Mouse (Mus musculus): ENCODE results near the gene Ak9. TPM values are rescaled to one million over a fixed set of nuclear protein-coding genes. Genes with fewer than 3 reads are reported as not detected.

Ak9 gene
- polyA plus RNA-seq, 1 experiment from 2014 or later = 0.21 TPM

DNA sequence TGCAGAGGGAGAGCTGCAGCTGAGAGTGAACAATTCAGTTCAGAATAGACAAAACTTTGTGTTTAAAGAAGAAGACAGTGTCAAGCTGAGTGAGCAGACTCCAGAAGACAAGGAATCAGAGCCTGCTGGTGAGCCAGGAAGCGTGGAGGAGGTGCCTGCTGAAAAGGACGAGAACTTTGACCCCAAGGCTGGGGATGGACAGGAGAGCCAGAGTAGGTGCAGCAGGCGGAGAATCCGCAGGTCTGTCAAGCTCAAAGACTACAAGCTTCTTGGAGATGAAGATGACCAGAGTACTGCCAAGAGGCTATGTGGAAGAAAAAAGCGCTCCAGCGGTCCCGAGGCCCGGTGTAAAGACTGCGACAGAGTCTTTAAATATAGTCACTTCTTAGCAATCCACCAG lies 147.9 kb downstream of the Ak9 start:
- no peak for ATAC-seq (replicated peaks; ENCODE audit: insufficient number of reproducible peaks, insufficient read depth, low FRiP score, low read depth)
- H3K27me3 ChIP-seq = no peaks in the 10 kb centered on the region
- 93% methylated on average over 9 of the region's 9 CpGs for WGBS
- no peak overlapping the region for H3K9ac ChIP-seq
- H3K36me3 ChIP-seq = peaks cover 17% of the 10 kb centered on the region; the same call in 1 of the 2 replicates
- H3K4me1 ChIP-seq (replicated peaks) = peaks cover 25% of the 10 kb centered on the region
- no peak overlapping the region for H3K4me2 ChIP-seq
- H3K4me3 ChIP-seq = no peak overlapping the region
- H3K9me3 ChIP-seq (replicated peaks) = no peaks in the 10 kb centered on the region
- H3K27ac ChIP-seq = no peak overlapping the region

DNA sequence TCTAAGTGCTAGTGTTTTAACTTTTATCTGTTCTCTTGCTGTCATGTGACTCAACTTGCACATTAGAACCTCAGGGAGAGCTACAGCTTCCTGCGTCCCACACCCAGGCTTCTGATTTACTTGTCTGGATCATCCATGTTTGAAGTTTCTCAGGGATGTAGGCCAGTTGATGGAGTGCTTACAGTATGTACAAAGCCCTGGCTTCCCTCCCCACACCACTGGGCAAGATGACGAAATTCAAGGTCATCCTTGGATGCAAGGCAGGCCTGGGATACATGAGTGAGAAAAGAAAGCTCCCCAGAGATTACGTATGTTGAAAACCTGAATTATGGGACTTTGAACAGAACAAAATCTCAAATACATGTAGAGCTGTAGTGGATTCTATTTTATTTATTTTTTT lies 149.0 kb downstream of the Ak9 start:
- Histone ChIP-seq H3K9me3 (replicated peaks) (no peaks in the 10 kb centered on the region), H3K4me3 (no peak overlapping the region), H3K4me2 (no peak overlapping the region), H3K9ac (no peak overlapping the region), H3K36me3 (peaks cover 19% of the 10 kb centered on the region; the same call in 1 of the 2 replicates), H3K27me3 (no peaks in the 10 kb centered on the region), H3K4me1 (replicated peaks) (peaks cover 26% of the 10 kb centered on the region), H3K27ac (no peak overlapping the region)
- no peak for ATAC-seq (replicated peaks; ENCODE audit: insufficient number of reproducible peaks, insufficient read depth, low FRiP score, low read depth)
- 85% methylated on average over 3 of the region's 3 CpGs for WGBS

DNA sequence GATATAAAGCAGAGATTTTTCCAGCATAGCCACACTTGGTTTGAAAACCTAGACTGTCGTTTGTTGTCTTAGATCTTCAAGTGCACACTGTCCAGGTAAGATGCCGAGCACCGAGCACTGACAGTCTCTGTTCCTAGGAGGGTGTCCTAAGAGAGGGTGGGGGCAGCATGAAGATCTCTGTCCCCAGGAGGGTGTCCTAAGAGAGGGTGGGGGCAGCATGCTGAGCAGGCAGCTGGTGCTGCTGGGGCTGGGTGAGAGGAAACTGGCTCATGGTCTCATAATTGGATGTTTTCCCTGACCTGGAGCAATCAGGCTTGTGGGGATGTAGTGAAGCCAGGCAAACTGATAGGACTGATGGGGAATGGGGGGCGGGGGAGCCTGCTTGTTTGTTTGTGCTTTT lies 156.2 kb downstream of the Ak9 start:
- ATAC-seq (replicated peaks; ENCODE audit: insufficient number of reproducible peaks, insufficient read depth, low FRiP score, low read depth) = no peak
- WGBS = 71% methylated on average over 4 of the region's 4 CpGs

GRCm38 (mm10) chr10:41460501-41460900 lies 156.7 kb downstream of the Ak9 start:
- Histone ChIP-seq H3K9me3 (replicated peaks) (no peaks in the 10 kb centered on the region), H3K27me3 (no peaks in the 10 kb centered on the region), H3K4me3 (no peak overlapping the region), H3K36me3 (peaks cover 27% of the 10 kb centered on the region), H3K27ac (no peak overlapping the region), H3K9ac (no peak overlapping the region), H3K4me2 (no peak overlapping the region), H3K4me1 (replicated peaks) (peaks cover 20% of the 10 kb centered on the region)
- 12% methylated on average over 2 of the region's 2 CpGs for WGBS
- ATAC-seq (replicated peaks; ENCODE audit: insufficient number of reproducible peaks, insufficient read depth, low FRiP score, low read depth) = no peak

More for the DNA sequence above, 156.2 kb downstream of the Ak9 start:
- no peak overlapping the region for H3K9ac ChIP-seq
- peaks cover 28% of the 10 kb centered on the region for H3K36me3 ChIP-seq
- H3K27ac ChIP-seq = no peak overlapping the region
- no peak overlapping the region for H3K4me3 ChIP-seq
- no peaks in the 10 kb centered on the region for H3K9me3 ChIP-seq (replicated peaks)
- H3K4me2 ChIP-seq = no peak overlapping the region
- H3K4me1 ChIP-seq (replicated peaks) = peaks cover 20% of the 10 kb centered on the region
- no peaks in the 10 kb centered on the region for H3K27me3 ChIP-seq

- H3K9ac ChIP-seq = no peak overlapping the region
- peaks cover 29% of the 10 kb centered on the region for H3K36me3 ChIP-seq
- WGBS = 84% methylated on average over 3 of the region's 3 CpGs
- peaks cover 18% of the 10 kb centered on the region for H3K4me1 ChIP-seq (replicated peaks)
- no peak overlapping the region for H3K4me3 ChIP-seq
- no peaks in the 10 kb centered on the region for H3K27me3 ChIP-seq
- H3K9me3 ChIP-seq (replicated peaks) = no peaks in the 10 kb centered on the region
- no peak for ATAC-seq (replicated peaks; ENCODE audit: insufficient number of reproducible peaks, insufficient read depth, low FRiP score, low read depth)
- H3K4me2 ChIP-seq = no peak overlapping the region
- no peak overlapping the region for H3K27ac ChIP-seq
Observed at GRCm38 (mm10) chr10:41461057-41461722, 157.4 kb downstream of the Ak9 start.

DNA sequence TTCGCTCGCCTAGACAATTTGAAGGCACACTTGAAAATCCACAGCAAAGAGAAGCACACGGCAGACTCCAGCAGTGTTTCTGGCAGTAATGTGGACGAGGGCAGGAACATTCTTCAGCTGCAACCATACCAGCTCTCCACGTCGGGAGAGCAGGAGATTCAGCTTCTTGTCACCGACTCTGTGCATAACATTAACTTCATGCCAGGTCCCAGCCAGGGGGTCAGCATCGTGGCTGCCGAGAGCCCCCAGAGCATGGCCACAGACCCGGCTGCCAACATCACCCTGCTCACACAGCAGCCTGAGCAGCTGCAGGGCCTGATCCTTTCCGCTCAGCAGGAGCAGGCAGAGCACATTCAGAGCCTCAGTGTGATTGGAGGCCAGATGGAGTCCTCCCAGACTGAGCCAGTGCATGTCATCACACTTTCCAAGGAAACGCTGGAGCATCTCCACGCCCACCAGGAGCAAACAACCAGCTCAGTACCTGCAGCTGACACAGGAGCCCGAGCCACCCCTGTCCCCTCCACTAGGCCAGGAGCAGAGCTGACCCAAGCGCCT lies 160.7 kb downstream of the Ak9 start:
- Histone ChIP-seq H3K9ac (no peak overlapping the region), H3K27me3 (no peaks in the 10 kb centered on the region), H3K9me3 (replicated peaks) (no peaks in the 10 kb centered on the region), H3K4me3 (no peak overlapping the region), H3K4me2 (no peak overlapping the region), H3K27ac (no peak overlapping the region), H3K4me1 (replicated peaks) (peaks cover 12% of the 10 kb centered on the region; the same call in 1 of the 2 replicates), H3K36me3 (peaks cover 25% of the 10 kb centered on the region)
- ATAC-seq (replicated peaks; ENCODE audit: insufficient number of reproducible peaks, insufficient read depth, low FRiP score, low read depth) = no peak
- 64% methylated on average over 15 of the region's 15 CpGs for WGBS

GRCm38 (mm10) chr10:41467325-41467724 lies 163.5 kb downstream of the Ak9 start:
- H3K4me1 ChIP-seq (replicated peaks) = peaks cover under 1% of the 10 kb centered on the region
- no peak overlapping the region for H3K27ac ChIP-seq
- H3K9ac ChIP-seq = no peak overlapping the region
- no peak for ATAC-seq (replicated peaks; ENCODE audit: insufficient number of reproducible peaks, insufficient read depth, low FRiP score, low read depth)
- H3K9me3 ChIP-seq (replicated peaks) = no peaks in the 10 kb centered on the region
- no peak overlapping the region for H3K4me3 ChIP-seq
- peaks cover 23% of the 10 kb centered on the region for H3K36me3 ChIP-seq
- no peaks in the 10 kb centered on the region for H3K27me3 ChIP-seq
- H3K4me2 ChIP-seq = no peak overlapping the region
- WGBS = 70% methylated on average over 6 of the region's 6 CpGs

DNA sequence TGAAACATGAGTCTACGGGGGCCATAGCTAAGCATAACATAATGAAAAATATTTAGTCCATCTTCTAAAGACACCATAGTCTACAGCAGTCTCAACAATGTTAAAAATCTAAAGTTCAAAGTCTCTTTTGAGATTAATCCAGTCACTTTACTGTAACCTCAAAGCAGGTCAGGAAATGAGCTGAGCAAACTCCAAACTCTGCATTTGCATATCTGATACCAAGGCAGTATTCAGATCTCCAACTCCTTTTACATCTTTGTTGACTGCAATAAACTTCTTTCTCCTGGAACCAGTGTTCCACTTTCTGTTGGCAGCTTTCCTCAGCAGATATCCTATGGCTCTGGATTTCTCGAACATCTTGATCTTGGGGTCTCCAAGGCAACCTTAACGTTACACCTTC lies 166.9 kb downstream of the Ak9 start:
- Histone ChIP-seq H3K27ac (no peak overlapping the region), H3K27me3 (no peaks in the 10 kb centered on the region), H3K4me2 (no peak overlapping the region), H3K4me3 (no peak overlapping the region), H3K9me3 (replicated peaks) (no peaks in the 10 kb centered on the region), H3K36me3 (peaks cover 2% of the 10 kb centered on the region; the same call in 1 of the 2 replicates), H3K9ac (no peak overlapping the region), H3K4me1 (replicated peaks) (peaks cover 25% of the 10 kb centered on the region)
- no peak for ATAC-seq (replicated peaks; ENCODE audit: insufficient number of reproducible peaks, insufficient read depth, low FRiP score, low read depth)
- 78% methylated on average over 3 of the region's 3 CpGs for WGBS

- Histone ChIP-seq H3K4me1 (replicated peaks) (peaks cover 36% of the 10 kb centered on the region), H3K27me3 (no peaks in the 10 kb centered on the region), H3K36me3 (no peaks in the 10 kb centered on the region), H3K9me3 (replicated peaks) (no peaks in the 10 kb centered on the region), H3K4me2 (no peak overlapping the region), H3K27ac (no peak overlapping the region), H3K4me3 (no peak overlapping the region), H3K9ac (no peak overlapping the region)
- no peak for ATAC-seq (replicated peaks; ENCODE audit: insufficient number of reproducible peaks, insufficient read depth, low FRiP score, low read depth)
Observed at GRCm38 (mm10) chr10:41472534-41472933, 168.8 kb downstream of the Ak9 start.

- ATAC-seq (replicated peaks; ENCODE audit: insufficient number of reproducible peaks, insufficient read depth, low FRiP score, low read depth) = no peak
- no peaks in the 10 kb centered on the region for H3K27me3 ChIP-seq
- H3K4me1 ChIP-seq (replicated peaks) = peaks cover 41% of the 10 kb centered on the region
- H3K9me3 ChIP-seq (replicated peaks) = no peaks in the 10 kb centered on the region
- peak overlapping the region; percentile 87 for H3K27ac ChIP-seq
- no peak overlapping the region for H3K4me2 ChIP-seq
- no peak overlapping the region for H3K4me3 ChIP-seq
- H3K36me3 ChIP-seq = no peaks in the 10 kb centered on the region
- H3K9ac ChIP-seq = no peak overlapping the region
- 76% methylated on average over 5 of the region's 5 CpGs for WGBS
Observed at GRCm38 (mm10) chr10:41472962-41473481, 169.2 kb downstream of the Ak9 start.

DNA sequence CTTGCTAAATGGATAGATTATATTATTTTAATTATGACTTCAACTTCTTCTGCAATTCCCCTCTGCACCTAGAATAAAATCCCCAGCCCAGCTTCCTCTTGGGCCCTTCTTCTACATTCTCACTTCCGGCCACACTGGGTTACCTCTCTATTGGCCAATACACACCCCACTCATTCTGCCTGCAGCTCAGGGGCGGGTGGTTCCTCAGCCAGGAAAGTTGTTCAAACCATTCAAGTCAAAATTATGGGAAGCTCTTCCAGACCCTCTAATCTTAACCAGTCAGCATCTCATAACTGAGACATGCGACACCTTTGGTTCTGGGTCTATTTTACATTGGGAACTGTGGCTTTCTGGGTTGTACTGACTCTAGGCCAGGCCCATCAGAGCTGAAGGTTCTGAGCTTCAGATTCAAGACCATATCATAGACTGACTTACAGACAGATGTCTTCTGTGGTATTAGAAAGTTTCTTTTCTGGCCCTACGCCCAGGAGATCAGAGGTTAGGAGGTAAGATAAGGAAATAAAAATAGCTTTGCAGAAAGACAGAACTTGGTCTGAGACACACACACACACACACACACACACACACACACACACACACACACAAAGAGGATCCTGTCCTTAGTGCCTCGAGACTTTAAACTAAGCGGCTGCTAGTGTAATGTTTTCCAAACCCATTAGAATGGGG lies 170.1 kb downstream of the Ak9 start:
- ATAC-seq (replicated peaks; ENCODE audit: insufficient number of reproducible peaks, insufficient read depth, low FRiP score, low read depth) = no peak
- Histone ChIP-seq H3K27ac (peak overlapping the region; percentile 87), H3K9me3 (replicated peaks) (no peaks in the 10 kb centered on the region), H3K27me3 (no peaks in the 10 kb centered on the region), H3K36me3 (peaks cover 7% of the 10 kb centered on the region; the same call in 1 of the 2 replicates), H3K4me1 (replicated peaks) (peaks cover 48% of the 10 kb centered on the region), H3K9ac (no peak overlapping the region), H3K4me3 (no peak overlapping the region), H3K4me2 (no peak overlapping the region)
- 24% methylated on average over 6 of the region's 6 CpGs for WGBS
